Mouse (Mus musculus) olfactory bulb, adult 2 months (tissue): Measurements from ENCODE around the gene Nebl.

Experiments used
- CTCF ChIP-seq: fragments of 200-500 bp; IDR thresholded peaks from 2 replicates; pipeline ENCODE4 v1.5.1; 2012; ENCODE audit warnings: low read depth, mild to moderate bottlenecking, low read length, moderate library complexity; ENCODE audit not compliant: insufficient read depth
- POLR2A ChIP-seq: fragments of 200-500 bp; IDR thresholded peaks from 2 replicates; pipeline ENCODE4 v1.6.1; 2012; ENCODE audit warnings: mild to moderate bottlenecking, low read depth, low read length, moderate library complexity; ENCODE audit not compliant: insufficient read depth

- TF ChIP-seq CTCF (no peak), POLR2A (no peak)
These were observed 81.5 kb downstream of the Nebl start for GRCm38 (mm10) chr2:17649728-17650127.
